Mouse (Mus musculus) stomach, postnatal 0 days (tissue): ENCODE data around the gene Cdc27.

Experiments used
- CTCF ChIP-seq: IDR thresholded peaks from 2 replicates; pipeline ENCODE4 v1.5.1; 2016; ENCODE audit warnings: antibody characterized with exemption, low read depth, mild to moderate bottlenecking, moderate library complexity
- EP300 ChIP-seq: optimal IDR thresholded peaks from 2 replicates; pipeline ENCODE3; 2016; ENCODE audit warnings: antibody characterized with exemption

- TF ChIP-seq CTCF: no peak
- no peak for TF ChIP-seq EP300
Observed at GRCm38 (mm10) chr11:104467698-104468097, 82.7 kb downstream of the Cdc27 start.
